ENCODE assay signal across 9 mouse cellular contexts in genomic region chr4:103120874-103121389, GRCm38 (mm10). TPM values are rescaled to one million over a fixed set of nuclear protein-coding genes. Genes with fewer than 3 reads are reported as not detected.
DNase-seq lines count a peak whose midpoint lies in the region; ATAC-seq and TF ChIP-seq lines count a peak whose summit lies in the region.
"Had no signal": no experiment of that assay in that cellular context is flagged by ENCODE, and none has a peak within 500 bp of the region (broad histone marks: within the 10 kb centered on the region; RNA-seq: fewer than 3 reads in every experiment).

No protein-coding gene starts in this region.

- intact Hi-C loops in heart, postnatal 10 days (cut with DNase I): loop anchor here (5.0 kb wide), 1 partner anchor 1769 kb away; no protein-coding TSS in a partner anchor

- H3K9ac ChIP-seq in heart, embryonic 13.5 days: peak overlapping the region; percentile 97
- peak overlapping the region; percentile 99; the same call in 1 of the 2 replicates for H3K9ac ChIP-seq in ES-Bruce4 (ENCODE audit: low read depth, poor library complexity, severe bottlenecking)
- H3K9ac ChIP-seq in liver, postnatal 0 days (replicated peaks): peak overlapping the region; percentile 95

- no peaks in the 10 kb centered on the region for H3K27me3 ChIP-seq in heart, embryonic 13.5 days (replicated peaks)
- H3K27me3 ChIP-seq in ES-Bruce4 (ENCODE audit: control insufficient read depth, insufficient read depth, low read length, poor library complexity, severe bottlenecking): no peaks in the 10 kb centered on the region
- no peaks in the 10 kb centered on the region for H3K27me3 ChIP-seq in hindbrain, embryonic 10.5 days (ENCODE audit: insufficient read depth, poor library complexity, severe bottlenecking)
- H3K27me3 ChIP-seq in liver, postnatal 0 days (ENCODE audit: insufficient read depth, low read length): no peaks in the 10 kb centered on the region
- H3K27me3 ChIP-seq in cerebellum, adult 2 months (ENCODE audit: control insufficient read depth, insufficient read depth, low read length): no peaks in the 10 kb centered on the region

- peak overlapping the region; percentile 71 for H3K4me2 ChIP-seq in heart, embryonic 13.5 days
- peak overlapping the region; percentile 66 for H3K4me2 ChIP-seq in liver, postnatal 0 days (ENCODE audit: low read depth, low read length)

- no peak for TF ChIP-seq CTCF in ES-Bruce4 (IDR thresholded peaks at IDR 0.05; ENCODE audit: low read depth, low read length)
- TF ChIP-seq CTCF in liver, postnatal 0 days (IDR thresholded peaks at IDR 0.05; ENCODE audit: low read depth): no peak
- no peak for TF ChIP-seq CTCF in cerebellum, adult 2 months (IDR thresholded peaks at IDR 0.05; ENCODE audit: borderline replicate concordance, insufficient read depth, low read depth, low read length)

- TF ChIP-seq POLR2A in ES-Bruce4 (IDR thresholded peaks at IDR 0.05; ENCODE audit: insufficient read depth, low read length): no peak
- no peak for TF ChIP-seq POLR2A in cerebellum, adult 2 months (IDR thresholded peaks at IDR 0.05; ENCODE audit: borderline replicate concordance, insufficient read depth, low read length)

- peak overlapping the region; percentile 91 for H3K4me3 ChIP-seq in heart, embryonic 13.5 days
- no peak overlapping the region for H3K4me3 ChIP-seq in ES-Bruce4 (ENCODE audit: low read depth, low read length)
- peak overlapping the region; percentile 89 for H3K4me3 ChIP-seq in hindbrain, embryonic 10.5 days
- peak overlapping the region; percentile 90 for H3K4me3 ChIP-seq in liver, postnatal 0 days (ENCODE audit: low read depth, low read length)
- no peak overlapping the region for H3K4me3 ChIP-seq in cerebellum, adult 2 months (replicated peaks; ENCODE audit: insufficient read depth, low read depth, low read length)

- H3K27ac ChIP-seq in heart, embryonic 13.5 days (replicated peaks): peak overlapping the region; percentile 98; the same call in 1 of the 2 replicates
- H3K27ac ChIP-seq in ES-Bruce4 (ENCODE audit: insufficient read depth, low read length): no peak overlapping the region
- H3K27ac ChIP-seq in hindbrain, embryonic 10.5 days: no peak overlapping the region
- H3K27ac ChIP-seq in liver, postnatal 0 days (ENCODE audit: low read depth): peak overlapping the region; percentile 99
- no peak overlapping the region for H3K27ac ChIP-seq in cerebellum, adult 2 months (ENCODE audit: insufficient read depth, low read length)

- ATAC-seq in heart, embryonic 13.5 days (ENCODE audit: extremely low read depth, insufficient number of reproducible peaks, low FRiP score, low TSS enrichment): no peak
- no peak for ATAC-seq in liver, postnatal 0 days

- H3K36me3 ChIP-seq in heart, embryonic 13.5 days: peaks cover 15% of the 10 kb centered on the region
- H3K36me3 ChIP-seq in ES-Bruce4 (ENCODE audit: control insufficient read depth, insufficient read depth, low read length, poor library complexity, severe bottlenecking): peaks cover 5% of the 10 kb centered on the region
- peaks cover 6% of the 10 kb centered on the region for H3K36me3 ChIP-seq in hindbrain, embryonic 10.5 days
- H3K36me3 ChIP-seq in liver, postnatal 0 days (replicated peaks; ENCODE audit: insufficient read depth, low read length): peaks cover 5% of the 10 kb centered on the region

- peaks cover 34% of the 10 kb centered on the region for H3K4me1 ChIP-seq in heart, embryonic 13.5 days
- H3K4me1 ChIP-seq in ES-Bruce4 (ENCODE audit: control insufficient read depth, insufficient read depth, low read length): no peaks in the 10 kb centered on the region
- peaks cover 30% of the 10 kb centered on the region for H3K4me1 ChIP-seq in hindbrain, embryonic 10.5 days (replicated peaks)
- peaks cover 18% of the 10 kb centered on the region for H3K4me1 ChIP-seq in liver, postnatal 0 days (ENCODE audit: insufficient read depth)
- H3K4me1 ChIP-seq in cerebellum, adult 2 months (ENCODE audit: control insufficient read depth, insufficient read depth, low read length): 0 out of 2 replicates have a peak, but pooled peaks cover 2% of the 10 kb centered on the region

- H3K9me3 ChIP-seq in heart, embryonic 13.5 days: no peaks in the 10 kb centered on the region
- H3K9me3 ChIP-seq in ES-Bruce4 (replicated peaks; ENCODE audit: control insufficient read depth, insufficient read depth, low read length, poor library complexity, severe bottlenecking): no peaks in the 10 kb centered on the region
- no peaks in the 10 kb centered on the region for H3K9me3 ChIP-seq in hindbrain, embryonic 10.5 days
- H3K9me3 ChIP-seq in liver, postnatal 0 days (ENCODE audit: low read length): no peaks in the 10 kb centered on the region

- WGBS in heart, embryonic 13.5 days: 71% methylated on average over 9 of the region's 9 CpGs
- WGBS in hindbrain, embryonic 10.5 days: 87% methylated on average over 9 of the region's 9 CpGs
- WGBS in liver, postnatal 0 days (ENCODE audit: insufficient replicate concordance): 45% methylated on average over 9 of the region's 9 CpGs
- WGBS in cerebellum, adult 2 months: 77% methylated on average over 9 of the region's 9 CpGs

- no peak for TF ChIP-seq EP300 in ES-Bruce4 (IDR thresholded peaks at IDR 0.05; ENCODE audit: insufficient read depth, low read depth, low read length)
- no peak; the same call in 1 of the 2 replicates for TF ChIP-seq EP300 in liver, postnatal 0 days (IDR thresholded peaks at IDR 0.05; ENCODE audit: low read depth)

- no peak for DNase-seq in heart, postnatal 10 days
- no peak for DNase-seq in hindbrain, embryonic 10.5 days (ENCODE audit: low spot score)
- no peak for DNase-seq in liver, postnatal 0 days
- DNase-seq in layer of hippocampus, adult 9-11 months: no peak
- no peak for DNase-seq in adrenal gland, adult 2 months
- no peak for DNase-seq in cerebellum, adult 2 months
- DNase-seq: kidney, adult 18-20 months had no signal

RNA-seq across cellular contexts. Expression of gene Wdr78, which starts 6.6 kb away (rescaled TPM):
- 0.83 and 1.4 TPM in 2 replicates for polyA plus RNA-seq in heart, embryonic 13.5 days (2015; fragmentation: Nextera tagmentation; extraction: Ambion mirVana)
- total RNA-seq in heart, postnatal 10 days (2021): 1 to 10 TPM; 1.1 to 1.4 TPM
- polyA plus RNA-seq in ES-Bruce4 (2011; ENCODE audit: insufficient read depth, insufficient read length, low read depth, missing spikeins): 1.8 and 1.9 TPM in 2 replicates
- 4.6 and 5.6 TPM in 2 replicates for polyA plus RNA-seq in hindbrain, embryonic 10.5 days (2016; fragmentation: Nextera tagmentation; extraction: Ambion mirVana)
- 0.06 and 0.12 TPM in 2 replicates for polyA plus RNA-seq in liver, postnatal 0 days (2015; fragmentation: Nextera tagmentation; extraction: Ambion mirVana)
- total RNA-seq in adrenal gland, adult 2 months (2021): 1 to 10 TPM; 5.7 TPM
- 0.86 and 1.1 TPM in 2 replicates for polyA plus RNA-seq in adrenal gland, adult 2 months (2012; rRNA removed)
- polyA plus RNA-seq in cerebellum, adult 2 months (2012; rRNA removed): 4.1 and 5.3 TPM in 2 replicates

RNA-seq across cellular contexts. Expression of gene Mier1, which starts 6.7 kb away (rescaled TPM):
- polyA plus RNA-seq in heart, embryonic 13.5 days (2015; fragmentation: Nextera tagmentation; extraction: Ambion mirVana): 24.0 and 29.3 TPM in 2 replicates
- 10 to 100 TPM; 34.6 to 37.3 TPM for total RNA-seq in heart, postnatal 10 days (2021)
- 77.2 and 85.0 TPM in 2 replicates for polyA plus RNA-seq in ES-Bruce4 (2011; ENCODE audit: insufficient read depth, insufficient read length, low read depth, missing spikeins)
- polyA plus RNA-seq in hindbrain, embryonic 10.5 days (2016; fragmentation: Nextera tagmentation; extraction: Ambion mirVana): 29.6 and 34.8 TPM in 2 replicates
- 22.6 and 25.4 TPM in 2 replicates for polyA plus RNA-seq in liver, postnatal 0 days (2015; fragmentation: Nextera tagmentation; extraction: Ambion mirVana)
- total RNA-seq in adrenal gland, adult 2 months (2021): 10 to 100 TPM; 50.3 to 62.0 TPM
- polyA plus RNA-seq in adrenal gland, adult 2 months (2012; rRNA removed): 5.7 and 7.3 TPM in 2 replicates
- 24.8 and 25.6 TPM in 2 replicates for polyA plus RNA-seq in cerebellum, adult 2 months (2012; rRNA removed)

Comparison
In these comparisons a context has a peak if more than half of its experiments do, and no peak if none do; other contexts are left out.
1. H3K27ac ChIP-seq: peak in heart, embryonic 13.5 days (single experiment) and liver, postnatal 0 days (single experiment); none in ES-Bruce4 (single experiment), hindbrain, embryonic 10.5 days (single experiment) and cerebellum, adult 2 months (single experiment).
2. H3K4me3 ChIP-seq: peak in heart, embryonic 13.5 days (single experiment), hindbrain, embryonic 10.5 days (single experiment) and liver, postnatal 0 days (single experiment); none in ES-Bruce4 (single experiment) and cerebellum, adult 2 months (single experiment).
3. Peak in every context shown above with its lines, with median percentiles within 50 percentile points of each other: H3K9ac ChIP-seq.